Mouse (Mus musculus) adrenal gland, postnatal 25 days (tissue): ENCODE results near the gene Ucma. TPM values are rescaled to one million over a fixed set of nuclear protein-coding genes. Genes with fewer than 3 reads are reported as not detected.

ENCODE experiments used
- DNase-seq: peaks from one replicate; pipeline ENCODE4 v3.0.0; 2021; ENCODE audit warnings: mixed read lengths
- total RNA-seq: library from RNA; stranded (reverse); gene quantifications from 2 replicates; pipeline ENCODE4 v1.2.3, GENCODE M21; 2021

The Ucma gene
- total RNA-seq, 1 experiment from 2014 or later: not detected

DNA sequence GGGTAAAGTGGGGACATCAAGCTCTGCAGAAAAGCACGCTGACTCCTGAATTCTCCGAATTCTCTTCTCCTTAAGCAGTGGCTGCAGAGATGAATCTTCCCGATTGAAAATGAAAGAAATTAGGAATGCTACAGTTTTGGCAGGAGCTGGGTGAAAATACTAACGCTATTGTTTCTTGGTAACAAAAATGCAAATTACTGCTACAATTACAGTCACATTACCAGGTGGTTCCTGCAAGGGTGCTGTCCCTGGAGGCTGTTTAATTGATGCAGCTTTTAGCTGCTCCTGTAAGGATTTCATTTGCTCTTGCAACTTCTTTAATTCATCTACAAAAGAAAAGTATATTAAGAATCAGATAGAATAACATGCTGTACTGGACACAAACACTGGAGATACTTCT lies 31.2 kb downstream of the Ucma start:
- no peak for DNase-seq

DNA sequence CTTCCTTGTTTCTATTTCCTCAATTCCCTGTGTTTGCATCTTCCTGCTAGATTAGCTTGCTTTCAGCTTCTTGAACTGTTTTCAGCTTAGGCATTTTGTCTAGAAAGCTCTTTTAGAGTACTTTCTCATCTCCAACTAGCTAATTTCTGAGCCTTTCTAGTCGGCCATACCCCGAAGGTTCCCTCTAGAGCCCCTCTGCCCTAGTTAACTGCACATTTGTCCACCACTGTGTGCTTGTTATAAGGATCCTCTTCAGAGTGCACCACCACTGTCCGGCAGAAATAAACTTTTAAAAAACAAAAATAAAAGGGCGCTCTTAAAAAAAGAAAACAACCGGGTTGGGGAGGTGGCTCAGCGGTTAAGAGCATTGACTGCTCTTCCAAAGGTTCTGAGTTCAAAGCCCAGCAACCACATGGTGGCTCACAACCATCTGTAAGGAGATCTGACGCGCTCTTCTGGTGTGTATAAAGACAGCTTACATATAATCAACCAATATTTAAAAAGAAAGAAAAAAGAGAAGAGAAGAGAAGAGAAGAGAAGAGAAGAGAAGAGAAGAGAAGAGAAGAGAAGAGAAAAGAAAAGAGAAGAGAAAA lies 36.1 kb downstream of the Ucma start:
- no peak for DNase-seq

DNA sequence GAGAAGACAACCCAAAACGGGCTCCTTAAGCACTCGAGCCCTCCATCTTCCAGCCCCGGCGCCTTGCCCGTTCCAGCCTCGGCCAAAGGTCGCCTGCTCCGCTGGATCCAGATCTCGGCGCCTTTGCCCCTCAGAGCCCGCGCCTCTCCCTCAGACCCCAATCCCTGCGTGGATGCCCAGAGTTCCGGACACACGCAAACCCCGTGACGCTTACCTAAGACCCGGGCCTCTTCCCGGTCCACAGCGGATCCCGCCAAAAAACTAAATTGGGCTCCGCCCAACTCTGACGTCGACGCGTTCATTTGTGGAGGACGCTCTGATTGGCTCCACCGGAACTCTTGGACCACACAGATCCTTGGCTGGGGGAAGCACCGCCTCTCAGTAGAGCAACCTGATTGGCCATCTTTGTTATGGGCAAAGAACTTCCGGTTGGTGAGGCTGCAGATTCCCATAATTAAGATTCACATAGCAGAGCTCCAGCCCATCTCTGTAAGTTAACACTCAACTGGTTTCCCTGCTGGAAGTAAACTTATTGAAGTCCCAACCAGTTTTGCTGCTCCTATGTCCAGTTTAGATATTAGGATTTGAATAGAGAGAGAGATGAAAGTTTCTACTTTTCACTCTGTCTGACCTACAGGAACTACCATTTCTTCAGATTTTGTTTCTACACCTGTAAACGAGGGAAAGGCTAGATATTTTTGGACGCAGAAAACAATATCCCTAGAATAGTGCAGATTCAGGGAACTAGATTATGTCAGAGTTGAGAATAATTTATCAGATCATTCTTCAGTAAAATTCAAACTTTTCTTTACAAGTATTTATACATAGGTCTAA lies 36.8 kb downstream of the Ucma start, which contains the start of gene Mcm10:
Gene Mcm10, minus strand, starts transcription at position 301 of the 834 bp plus-strand sequence.
- DNase-seq: peak; percentile 87

DNA sequence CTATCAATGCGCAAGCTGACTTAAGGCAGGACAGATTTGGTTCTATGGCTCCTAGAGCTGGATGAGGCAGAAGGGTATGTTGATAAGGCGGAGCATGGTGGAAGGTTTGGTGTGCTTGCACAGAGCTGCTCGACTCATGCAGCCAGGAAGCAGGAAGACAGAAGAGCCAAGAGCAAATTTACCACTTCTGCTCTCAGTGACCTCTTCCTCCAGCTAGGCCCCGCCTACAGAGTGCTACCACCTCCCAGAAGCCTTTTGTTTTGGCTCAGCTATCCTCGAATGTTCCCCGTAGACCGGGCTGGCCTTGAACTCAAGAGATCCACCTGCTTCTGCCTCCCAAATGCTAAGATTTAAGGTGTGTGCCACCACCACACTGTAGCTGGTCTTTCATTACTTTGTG lies 38.7 kb downstream of the Ucma start:
- DNase-seq: no peak

DNA sequence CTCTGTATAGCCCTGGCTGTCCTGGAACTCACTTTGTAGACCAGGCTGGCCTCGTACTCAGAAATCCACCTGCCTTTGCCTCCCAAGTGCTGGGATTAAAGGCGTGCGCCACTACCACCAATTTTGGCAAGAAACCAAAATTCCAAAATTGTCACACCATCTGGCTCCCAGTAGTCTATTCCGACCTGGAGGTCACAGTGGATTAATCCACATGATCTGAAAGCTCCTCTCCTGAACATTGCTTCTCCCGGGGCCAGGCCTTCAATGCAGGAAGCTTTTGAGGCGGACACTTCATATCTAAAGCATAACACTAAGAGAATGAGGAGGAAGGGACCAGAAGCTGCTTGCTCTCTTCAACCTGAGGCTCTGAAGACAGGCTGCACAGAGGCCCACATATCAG lies 39.6 kb downstream of the Ucma start:
- DNase-seq: no peak

DNA sequence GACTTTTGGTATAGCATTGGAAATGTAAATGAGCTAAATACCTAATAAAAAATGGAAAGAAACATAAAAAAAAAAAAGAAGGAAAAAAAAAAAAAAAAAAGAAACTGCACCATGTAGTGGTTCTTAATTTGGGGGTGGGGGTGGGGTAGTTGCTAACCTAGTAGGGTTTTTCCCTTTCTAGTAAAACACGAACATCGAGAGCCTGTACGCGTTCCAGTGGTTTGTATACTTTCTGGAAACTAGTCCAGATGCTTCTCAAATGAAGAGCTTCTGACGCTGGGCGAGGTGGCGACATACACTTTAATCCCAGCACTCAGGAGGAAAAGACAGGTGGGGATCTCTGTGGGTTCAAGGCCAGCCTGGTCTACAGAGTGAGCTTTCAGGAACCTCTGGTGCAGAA lies 41.0 kb downstream of the Ucma start:
- no peak for DNase-seq

DNA sequence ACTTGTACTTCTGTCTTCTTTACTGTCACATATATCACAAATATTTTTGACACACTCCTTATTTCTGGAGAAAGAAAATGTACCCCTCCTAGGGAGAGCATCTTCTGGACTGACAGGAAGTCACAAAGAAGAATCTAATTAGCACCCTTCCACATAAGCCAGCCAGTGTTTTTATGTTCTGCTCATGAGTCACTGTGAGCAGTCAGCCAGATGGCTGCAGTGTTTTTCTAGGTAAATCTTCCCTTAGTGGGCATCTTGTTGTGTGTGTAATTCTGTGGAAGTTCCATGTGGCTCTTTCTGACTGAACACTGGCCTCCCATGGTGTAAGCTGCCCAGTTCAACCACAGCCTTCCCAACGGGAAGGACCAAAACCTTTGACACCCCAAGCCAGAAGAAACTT lies 43.8 kb downstream of the Ucma start:
- DNase-seq: no peak

DNA sequence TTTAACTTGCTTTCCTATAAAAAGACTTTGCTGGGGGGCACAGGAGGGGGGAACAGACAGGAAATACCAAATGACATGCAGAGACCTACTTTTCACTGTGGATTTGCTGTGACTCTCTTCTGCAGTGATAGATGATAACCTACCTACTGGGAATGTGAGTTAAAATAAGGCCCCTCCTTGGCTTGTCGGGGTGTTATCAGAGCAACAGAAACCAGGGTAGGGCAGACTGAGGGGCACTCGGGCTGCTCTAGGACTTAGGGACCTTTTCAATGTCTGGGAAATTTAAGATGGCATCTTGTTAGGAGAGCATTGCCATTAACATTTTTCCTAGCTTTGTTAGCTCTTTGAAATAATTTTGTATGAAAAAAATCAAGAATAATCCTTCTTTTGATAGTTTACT lies 47.4 kb downstream of the Ucma start:
- DNase-seq: no peak

DNA sequence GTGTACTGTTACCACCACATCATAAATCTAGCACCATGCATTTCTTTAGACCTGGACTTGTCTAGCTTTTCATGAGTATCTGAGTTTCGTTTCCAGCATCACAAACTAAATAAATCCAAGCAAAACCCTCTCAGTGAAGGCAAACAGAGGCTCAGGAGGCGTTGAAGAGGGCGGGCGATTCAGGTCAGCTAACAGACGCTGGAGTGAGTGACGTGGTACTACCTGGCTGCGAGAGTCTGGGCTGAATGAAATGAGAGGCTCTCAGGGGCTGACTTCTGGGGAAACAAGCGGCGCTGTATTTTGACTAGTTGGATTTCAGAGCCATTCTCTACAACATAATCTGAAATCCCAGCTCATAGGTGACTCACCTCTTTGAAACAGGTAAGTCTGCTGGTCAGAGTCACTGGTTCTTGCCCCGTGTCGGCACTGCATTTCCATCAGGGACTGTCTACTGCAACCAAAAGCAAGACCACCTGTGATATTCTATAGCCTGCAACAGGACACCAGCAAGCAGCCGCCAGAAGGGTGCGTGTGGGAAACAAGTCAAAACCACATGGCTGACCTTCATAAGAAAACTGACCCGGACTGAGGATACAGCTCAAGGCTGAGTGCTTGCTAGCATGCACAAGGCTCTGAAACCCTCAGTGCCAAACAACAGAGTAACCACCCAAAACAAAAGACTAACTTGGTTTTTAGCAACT lies 47.9 kb downstream of the Ucma start:
- no peak for DNase-seq

DNA sequence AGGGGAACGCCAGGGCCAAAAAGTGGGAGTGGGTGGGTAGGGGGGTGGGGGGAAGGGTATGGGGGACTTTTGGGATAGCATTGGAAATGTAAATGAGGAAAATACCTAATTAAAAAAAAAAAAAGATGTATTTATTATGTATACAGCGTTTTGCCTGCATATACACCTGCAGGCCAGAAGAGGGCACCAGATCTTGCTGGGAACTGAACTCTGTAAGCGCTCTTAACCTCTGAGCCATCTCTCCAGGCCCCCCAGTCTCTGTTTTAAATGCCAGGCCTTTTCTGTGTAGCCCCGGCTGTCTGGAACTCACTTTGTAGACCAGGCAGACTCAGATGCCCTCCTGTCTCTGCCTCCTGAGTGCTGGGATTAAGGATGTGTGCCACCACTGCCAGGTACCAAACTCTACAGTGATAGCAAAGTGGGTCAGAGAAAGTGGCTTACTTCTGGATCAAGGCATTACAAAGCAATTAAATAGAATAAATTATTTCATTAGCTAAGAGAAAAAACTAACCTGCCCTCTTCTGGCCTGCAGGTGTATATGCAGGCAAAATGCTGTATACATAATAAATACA lies 49.3 kb downstream of the Ucma start:
- DNase-seq: no peak

DNA sequence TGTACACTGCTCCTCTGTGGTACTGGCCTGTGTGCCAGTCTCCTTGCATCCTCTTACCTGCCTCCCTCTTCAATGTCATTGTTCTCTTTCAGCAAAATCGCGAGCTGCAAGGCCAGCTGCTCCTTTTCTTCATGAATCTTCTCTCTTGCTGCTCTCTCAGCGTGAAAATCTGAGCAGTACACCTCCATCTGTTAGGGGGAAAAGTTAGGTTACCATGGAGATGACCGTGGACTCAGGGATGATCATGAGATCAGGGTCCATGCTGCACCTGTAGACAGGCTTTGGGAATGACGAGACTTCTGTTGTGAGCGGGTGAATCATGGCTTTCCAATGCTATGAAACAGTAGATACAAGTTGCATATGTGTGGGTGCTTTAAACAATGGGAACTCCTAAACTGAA lies 51.1 kb downstream of the Ucma start:
- no peak for DNase-seq

DNA sequence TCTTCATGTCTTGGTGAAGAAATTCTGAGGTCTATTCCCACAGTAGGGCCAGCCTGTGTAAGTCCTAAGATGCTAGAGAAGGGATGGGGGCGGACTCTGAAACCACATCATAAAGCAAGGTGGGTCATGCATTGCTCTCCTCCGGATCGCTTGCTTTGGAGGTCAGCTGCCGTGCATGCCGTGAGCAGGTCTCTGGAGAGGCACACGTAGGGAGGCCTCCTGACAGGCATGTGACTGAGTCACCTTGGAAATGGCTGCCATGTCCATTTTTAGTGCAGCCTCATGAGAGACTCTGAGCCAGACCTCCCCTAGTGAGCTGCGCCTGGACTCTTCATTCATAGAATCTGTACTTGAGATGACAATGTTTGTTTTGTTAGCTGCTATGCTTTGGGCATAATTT lies 52.1 kb downstream of the Ucma start:
- no peak for DNase-seq

DNA sequence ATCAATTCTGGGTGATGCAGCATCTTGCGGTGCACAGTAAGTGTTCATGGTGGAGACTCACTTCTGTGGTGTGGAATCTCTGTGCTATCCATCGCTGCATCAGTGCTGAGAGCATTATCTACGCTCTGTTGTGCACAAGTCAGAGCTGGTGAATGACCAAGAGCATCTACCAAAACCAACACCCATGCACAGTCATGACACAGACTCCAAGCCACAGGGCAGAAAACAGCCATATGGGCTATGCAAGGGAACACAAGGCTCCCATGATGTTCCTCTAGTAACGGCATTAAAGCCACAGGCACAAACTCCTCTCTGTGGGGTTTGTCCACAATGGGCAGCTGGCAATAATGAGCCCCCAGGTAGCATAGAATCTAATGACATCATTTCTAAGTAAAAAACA lies 53.9 kb downstream of the Ucma start:
- DNase-seq: no peak

DNA sequence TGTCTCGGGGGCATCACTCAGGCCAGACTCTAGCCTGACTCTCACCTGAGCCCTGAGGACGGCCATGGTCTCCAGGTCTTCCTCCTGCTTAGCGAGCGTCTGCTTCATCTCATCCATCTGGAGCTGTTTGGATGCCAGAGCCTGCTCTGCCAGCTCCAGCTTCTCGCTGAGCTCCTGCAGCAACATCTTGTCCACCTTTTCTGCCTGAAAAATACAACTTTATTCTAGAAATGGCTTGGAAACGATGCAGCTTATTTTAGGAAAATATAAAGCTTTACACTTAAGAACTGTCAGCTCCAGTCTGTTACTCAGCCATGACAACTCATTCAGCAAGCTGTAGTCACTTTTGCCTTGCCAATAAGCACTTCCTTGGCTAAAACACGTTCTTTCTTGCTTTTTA lies 55.3 kb downstream of the Ucma start:
- DNase-seq: no peak

DNA sequence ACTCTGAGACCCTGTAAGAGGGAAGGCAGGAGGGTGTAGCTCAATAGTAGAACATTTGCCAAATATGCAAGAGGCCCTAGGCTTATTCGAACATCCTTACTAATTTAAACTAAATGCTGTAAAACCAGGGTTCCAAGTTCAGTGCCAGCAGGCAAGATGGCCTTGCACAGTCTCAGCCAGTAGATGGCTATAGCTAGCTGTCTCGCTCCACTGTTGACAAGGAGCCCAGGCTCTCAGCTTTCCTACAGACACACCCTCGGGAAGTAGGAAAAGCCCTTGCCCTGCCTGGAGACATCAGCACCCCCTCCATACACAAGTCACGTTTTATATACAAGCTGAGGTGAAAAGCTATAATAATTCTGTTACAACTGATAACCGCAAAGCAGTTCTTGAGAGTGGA lies 56.7 kb downstream of the Ucma start:
- DNase-seq: no peak

DNA sequence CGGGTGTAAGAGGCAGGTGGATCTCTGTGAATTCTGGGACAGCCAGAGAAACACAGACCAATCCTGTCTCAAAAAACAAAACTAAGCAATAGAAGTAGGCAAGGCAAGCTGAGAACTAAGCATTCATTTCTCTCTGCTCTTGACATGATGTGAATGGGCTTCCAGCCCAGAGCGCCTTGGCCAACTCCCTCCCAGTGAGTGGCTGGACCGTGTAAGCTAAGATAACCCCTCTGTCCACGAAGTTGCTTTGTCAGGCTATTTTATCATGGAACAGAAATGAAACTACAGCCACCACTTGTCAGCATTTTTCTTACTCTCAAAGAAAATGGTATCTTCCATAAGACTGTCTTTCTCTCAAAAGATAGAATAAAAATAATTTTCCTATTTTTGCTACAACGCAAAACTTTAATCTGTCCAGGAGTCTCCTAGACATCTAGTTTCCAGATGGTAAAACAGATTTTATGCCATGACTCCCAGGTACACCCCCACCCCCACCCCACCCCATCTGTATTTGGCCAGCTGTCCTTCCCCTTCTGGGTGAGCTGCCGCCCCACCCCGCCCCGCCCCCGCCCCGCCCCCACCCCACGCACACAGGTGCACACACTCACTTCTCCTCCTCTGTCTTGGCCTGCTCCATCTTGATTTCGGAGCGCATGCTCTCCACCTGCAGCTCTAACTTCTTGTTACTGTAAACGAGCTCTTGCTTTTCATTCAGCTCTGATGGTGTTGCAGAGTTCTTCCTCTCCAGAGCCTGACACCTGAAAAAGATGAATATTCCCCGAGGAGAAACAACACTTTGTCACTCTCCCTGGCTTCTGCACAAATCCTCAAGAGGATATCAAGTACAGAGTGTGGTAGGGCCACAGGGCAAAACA lies 57.9 kb downstream of the Ucma start:
- no peak for DNase-seq

DNA sequence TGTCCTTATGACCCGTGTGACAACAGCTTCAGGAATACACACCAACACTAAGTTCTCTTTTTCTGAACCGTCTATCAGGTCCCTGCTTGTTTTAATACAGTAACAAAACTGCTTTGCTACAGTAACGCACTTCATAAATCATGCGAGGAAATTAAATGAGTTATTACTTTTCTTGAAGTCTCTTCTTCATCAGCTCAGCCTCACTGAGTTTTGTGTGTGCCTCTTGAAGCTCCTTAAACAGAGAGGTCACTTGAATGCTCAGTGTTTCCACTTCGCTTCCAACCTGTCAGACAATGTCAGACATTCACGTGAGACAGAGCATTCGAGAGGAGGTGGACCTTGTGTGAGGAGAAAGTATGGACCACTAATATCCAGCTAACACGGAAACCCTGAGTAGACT lies 58.9 kb downstream of the Ucma start:
- DNase-seq: no peak

DNA sequence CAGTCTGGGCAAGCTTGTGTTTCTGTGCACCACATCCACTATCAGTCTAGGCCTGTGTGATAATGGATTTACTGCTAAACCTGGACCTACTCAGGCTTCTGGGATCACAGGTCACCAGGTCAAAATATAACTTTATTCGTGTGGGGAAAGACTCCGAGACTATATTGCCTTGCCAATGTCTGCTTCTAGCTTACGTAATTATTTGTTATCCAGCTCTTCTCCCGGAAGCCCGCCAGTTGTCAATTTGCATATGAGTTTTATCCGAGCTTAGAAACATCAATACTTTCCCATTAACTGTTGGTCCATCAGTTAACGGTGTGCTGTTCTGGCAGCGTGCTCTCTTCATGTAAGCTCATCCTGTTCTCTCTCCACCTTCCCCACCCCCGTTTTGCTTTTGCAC lies 59.3 kb downstream of the Ucma start:
- DNase-seq: no peak
